Mouse (Mus musculus): ENCODE results near the gene Sema3e.

Gene Sema3e

GRCm38 (mm10) chr5:14198344-14199040 is 173.4 kb downstream of the Sema3e start:
- no peak for DNase-seq (ENCODE audit: inconsistent ontology term)

DNA sequence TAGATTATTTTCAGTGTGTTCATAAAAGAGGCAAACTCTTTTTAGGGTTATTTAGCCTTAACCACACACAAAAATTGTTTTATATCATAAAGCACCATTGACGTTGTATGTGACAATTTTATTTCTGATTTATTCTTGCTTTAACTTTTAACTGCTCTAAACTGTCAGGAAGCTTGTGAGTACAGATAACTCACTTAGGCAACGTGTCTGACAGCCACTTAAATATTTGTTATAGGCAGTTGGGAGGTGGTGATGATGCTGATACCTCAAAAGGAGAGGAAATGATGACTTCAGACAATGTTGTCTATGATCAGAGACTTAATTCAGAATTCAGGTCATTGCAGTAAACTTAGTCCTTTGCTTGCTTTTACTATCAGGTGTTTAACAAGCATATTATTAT is 181.7 kb downstream of the Sema3e start:
- DNase-seq (ENCODE audit: inconsistent ontology term), result no peak

DNA sequence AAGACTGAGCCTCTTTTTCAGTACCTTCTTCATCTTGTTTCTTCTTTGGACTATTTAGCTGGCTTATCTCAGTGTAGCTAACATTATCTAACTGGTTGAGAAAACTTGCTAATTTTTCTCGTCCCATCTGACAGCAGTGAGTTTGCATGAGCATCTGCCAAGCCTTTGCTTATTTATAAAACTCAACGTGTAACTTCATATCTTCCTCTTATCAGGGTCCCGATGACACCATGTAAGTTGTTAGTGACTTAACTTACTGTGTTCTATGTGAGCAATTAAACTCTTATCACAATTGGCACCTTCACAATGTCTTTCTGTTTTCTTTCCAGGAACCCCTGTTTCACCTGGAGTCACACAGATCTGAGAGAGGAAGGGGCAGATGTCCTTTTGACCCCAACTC is 184.9 kb downstream of the Sema3e start:
- no peak for DNase-seq (ENCODE audit: inconsistent ontology term)

DNA sequence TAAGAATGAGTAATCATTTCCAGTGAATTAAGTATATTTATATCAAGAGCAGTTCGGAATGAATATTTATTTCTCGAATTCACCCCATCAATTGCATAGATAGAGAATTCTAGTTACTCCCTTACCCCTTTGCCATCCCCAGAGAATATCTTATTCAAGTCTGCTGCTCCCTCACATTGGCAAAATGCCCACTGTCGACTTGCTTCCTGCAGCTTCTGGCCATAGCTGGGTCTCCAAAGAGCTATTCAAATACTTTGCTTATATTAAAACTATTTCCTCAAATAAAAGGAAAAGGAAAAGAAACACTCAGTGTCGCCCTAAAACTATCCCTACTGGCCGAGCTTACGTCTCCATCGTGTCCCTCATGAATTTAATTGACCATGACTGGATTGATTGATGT is 191.1 kb downstream of the Sema3e start:
- no peak for DNase-seq (ENCODE audit: inconsistent ontology term)

GRCm38 (mm10) chr5:14218677-14219076 is 193.6 kb downstream of the Sema3e start:
- DNase-seq (ENCODE audit: inconsistent ontology term), result peak; percentile 33

- no peak for DNase-seq (ENCODE audit: inconsistent ontology term)
Observed at GRCm38 (mm10) chr5:14224509-14224908, 199.4 kb downstream of the Sema3e start.

- DNase-seq (ENCODE audit: inconsistent ontology term), result no peak
Observed at GRCm38 (mm10) chr5:14231027-14231426, 206.0 kb downstream of the Sema3e start.

DNA sequence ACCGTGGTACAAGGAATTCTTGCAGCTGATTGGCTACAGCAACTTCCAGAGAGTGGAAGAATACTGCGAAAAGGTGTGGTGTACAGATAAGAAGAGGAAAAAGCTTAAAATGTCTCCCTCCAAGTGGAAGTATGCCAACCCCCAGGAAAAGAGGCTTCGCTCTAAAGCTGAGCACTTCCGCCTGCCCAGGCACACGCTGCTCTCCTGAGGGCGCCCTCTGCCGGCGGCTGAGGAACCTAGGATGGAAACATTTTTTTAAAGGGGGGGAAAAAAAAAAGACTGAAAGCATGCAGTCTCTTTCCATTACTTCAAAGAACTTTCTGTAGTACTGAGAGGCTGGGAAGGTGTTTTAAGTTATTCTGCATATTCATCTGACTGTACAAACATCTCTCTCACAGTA is 227.5 kb downstream of the Sema3e start:
- peak; percentile 22 for DNase-seq (ENCODE audit: inconsistent ontology term)

DNA sequence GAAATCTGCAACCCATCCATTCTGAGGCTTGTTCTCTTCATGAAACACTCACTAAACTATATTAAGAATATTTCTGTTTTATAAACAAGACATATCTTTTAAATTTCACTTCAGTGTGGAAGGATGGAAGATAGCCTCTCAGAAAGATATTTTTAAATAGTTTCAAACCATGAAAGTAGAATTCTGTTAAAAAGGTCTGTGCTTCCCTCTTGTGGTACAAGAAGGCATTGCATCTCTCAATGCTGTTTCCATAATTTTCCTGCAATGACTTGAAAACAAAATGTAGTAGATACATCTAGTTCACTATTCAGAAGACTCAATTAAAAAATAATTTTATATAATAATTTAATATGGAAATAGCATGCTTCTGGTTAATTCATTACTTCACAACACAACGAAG is 228.3 kb downstream of the Sema3e start:
- DNase-seq (ENCODE audit: inconsistent ontology term), result peak; percentile 29

DNA sequence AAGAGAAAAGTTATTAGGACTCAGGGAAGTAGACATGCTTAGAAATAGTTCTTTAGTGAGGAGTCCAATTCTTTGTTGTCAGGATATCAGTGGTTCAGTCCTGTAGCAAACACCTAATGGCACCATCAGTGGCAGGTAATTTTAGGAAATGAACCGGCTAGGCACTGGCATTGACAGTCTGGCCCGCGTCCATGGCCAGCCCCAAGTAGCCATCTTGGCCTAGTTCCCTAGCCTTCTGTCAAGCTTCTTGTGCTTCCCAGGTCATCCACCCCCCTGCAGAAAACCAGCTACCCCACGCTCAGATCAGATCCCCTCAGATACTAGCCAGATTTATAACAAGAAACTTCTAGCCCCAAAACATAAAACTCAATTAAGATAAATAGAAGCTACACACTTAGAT is 235.1 kb downstream of the Sema3e start:
- no peak for DNase-seq (ENCODE audit: inconsistent ontology term)

DNA sequence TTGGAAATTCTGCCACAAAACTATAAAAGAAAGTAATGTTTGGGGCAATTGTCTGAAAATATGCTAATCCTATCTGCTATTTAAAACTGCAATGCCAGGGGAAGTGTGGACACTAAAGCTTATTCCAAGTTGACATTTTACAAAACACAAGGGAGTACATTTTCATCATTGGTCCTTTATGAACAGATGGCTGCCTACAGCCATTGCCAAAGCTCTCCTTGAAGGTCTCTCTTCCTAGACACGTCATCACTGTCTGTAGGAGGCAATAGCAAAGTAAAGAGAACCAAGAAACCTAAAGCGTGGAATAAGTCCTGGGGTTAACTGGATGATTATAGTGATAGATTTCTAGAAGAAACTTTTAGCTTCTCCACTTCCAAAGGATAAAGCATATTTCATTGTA is 242.3 kb downstream of the Sema3e start:
- DNase-seq (ENCODE audit: inconsistent ontology term), result no peak

Measured in Muller cell, postnatal 12 days (primary cell).